Mouse (Mus musculus) thymus, adult 18-20 months (tissue): ENCODE measurements around the gene Kcnq4.
A peak's percentile ranks its signal among the peaks of the same experiment; 100 is the strongest.

Source experiments
- DNase-seq, 2 experiments: peaks; one replicate each; pipeline ENCODE4 v3.0.0; 2022; ENCODE audit warnings: mixed read lengths in 2 of 2

Gene Kcnq4

GRCm38 (mm10) chr4:120669585-120669984 is 78.8 kb downstream of the Kcnq4 start:
- no peak for DNase-seq

- DNase-seq: no peak
These were observed 79.9 kb downstream of the Kcnq4 start for GRCm38 (mm10) chr4:120668551-120668950.

GRCm38 (mm10) chr4:120667555-120667954 is 80.9 kb downstream of the Kcnq4 start:
- no peak for DNase-seq

- DNase-seq: peak; percentile 28 to 40
These were observed 81.3 kb downstream of the Kcnq4 start for GRCm38 (mm10) chr4:120667045-120667501.

- peak; percentile 78 to 89 for DNase-seq
These were observed 81.9 kb downstream of the Kcnq4 start, which contains the start of gene Cited4 for GRCm38 (mm10) chr4:120666358-120667024. Gene Cited4, plus strand, starts transcription at chr4:120666572.

- DNase-seq: no peak
These were observed 82.6 kb downstream of the Kcnq4 start for GRCm38 (mm10) chr4:120665782-120666181.

- no peak for DNase-seq
These were observed 83.2 kb downstream of the Kcnq4 start for GRCm38 (mm10) chr4:120665144-120665700.

GRCm38 (mm10) chr4:120664601-120665000 is 83.8 kb downstream of the Kcnq4 start:
- no peak for DNase-seq

GRCm38 (mm10) chr4:120660485-120660884 is 87.9 kb downstream of the Kcnq4 start:
- no peak for DNase-seq

- no peak for DNase-seq
These were observed 92.5 kb downstream of the Kcnq4 start for GRCm38 (mm10) chr4:120655898-120656297.

GRCm38 (mm10) chr4:120650208-120650592 is 98.2 kb downstream of the Kcnq4 start:
- no peak for DNase-seq

- no peak for DNase-seq
These were observed 98.8 kb downstream of the Kcnq4 start for GRCm38 (mm10) chr4:120649369-120650207.
